Mouse (Mus musculus) thymus, postnatal 0 days (tissue): ENCODE results near the gene Xlr4c. TPM values are rescaled to one million over a fixed set of nuclear protein-coding genes. Genes with fewer than 3 reads are reported as not detected.
"Not testable (repeated sequence)": the region's sequence is repeated elsewhere in the genome, so short reads cannot be mapped to it uniquely, and the experiment has no call there.

ENCODE experiments used
- DNase-seq: peaks from one replicate; pipeline ENCODE4 v3.0.0-alpha.2; 2015; ENCODE audit warnings: low spot score
- polyA plus RNA-seq: library from polyadenylated mRNA; unstranded; fragments of >200 nt; fragmentation: Nextera tagmentation; extraction: Ambion mirVana; gene quantifications from 2 replicates; pipeline ENCODE4 v1.2.1, GENCODE M21; 2015

Gene Xlr4c
- polyA plus RNA-seq: 24.2 and 36.5 TPM in 2 replicates

- DNase-seq: not testable (repeated sequence)
These were observed at the start of gene Xlr4c for GRCm38 (mm10) chrX:73242821-73243325. Xlr4c (minus strand) TSS chrX:73243130.

DNA sequence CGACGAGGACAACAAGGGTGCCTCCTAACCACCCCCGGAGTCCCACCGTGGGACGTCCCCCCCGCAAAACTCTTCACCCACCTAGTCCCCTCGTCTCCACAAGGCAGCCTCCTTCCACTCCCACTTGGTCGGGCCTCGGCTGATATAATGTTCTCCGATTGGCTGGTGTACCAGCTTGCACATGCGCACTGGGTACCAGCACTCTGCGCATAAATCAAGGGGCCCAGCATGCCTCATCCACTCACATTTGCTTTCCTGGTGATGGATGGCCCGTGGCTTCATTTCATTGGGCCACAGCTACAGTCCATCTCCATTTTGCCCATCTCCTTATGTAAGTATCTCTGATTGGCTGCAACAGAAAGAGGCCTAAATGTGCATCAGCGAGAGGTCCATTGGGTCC lies 22.3 kb upstream of the Xlr4c start, which contains the start of gene Xlr3c:
Gene Xlr3c, minus strand, starts transcription at position 121 of the 400 bp plus-strand sequence.
- not testable (repeated sequence) for DNase-seq

- not testable (repeated sequence) for DNase-seq
These were observed 19.5 kb upstream of the Xlr4c start for GRCm38 (mm10) chrX:73262428-73262827.

GRCm38 (mm10) chrX:73229288-73229687 lies 13.6 kb downstream of the Xlr4c start:
- no peak for DNase-seq

GRCm38 (mm10) chrX:73228606-73229214 lies 14.2 kb downstream of the Xlr4c start:
- peak; percentile 65 for DNase-seq

DNA sequence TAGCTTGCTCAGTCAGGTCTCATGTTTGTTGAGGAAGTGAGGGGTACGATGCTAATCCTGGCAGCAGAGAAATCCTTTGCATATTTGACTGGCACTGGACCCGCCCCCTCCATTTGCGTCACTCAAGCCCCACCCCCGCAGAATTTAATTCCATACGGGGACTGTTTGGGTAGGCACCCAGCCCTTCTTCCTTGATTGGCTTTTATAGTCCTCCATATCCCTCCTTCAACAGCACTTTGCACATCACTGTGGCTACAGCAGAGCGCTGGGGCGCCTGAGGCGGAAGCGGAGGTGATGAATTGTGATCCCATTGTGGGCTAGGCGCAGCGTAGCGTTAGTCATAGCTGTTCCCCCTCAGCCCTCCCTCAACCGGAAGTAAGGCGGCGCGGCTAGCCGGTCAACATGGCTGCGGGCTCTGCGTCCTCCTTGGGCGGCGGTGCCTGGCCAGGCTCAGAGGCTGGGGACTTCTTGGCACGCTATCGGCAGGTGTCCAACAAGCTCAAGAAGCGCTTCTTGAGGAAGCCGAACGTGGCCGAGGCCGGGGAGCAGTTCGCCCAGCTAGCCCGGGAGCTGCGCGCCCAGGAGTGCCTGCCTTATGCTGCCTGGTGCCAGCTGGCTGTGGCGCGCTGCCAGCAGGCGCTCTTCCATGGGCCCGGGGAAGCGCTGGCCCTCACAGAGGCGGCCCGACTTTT lies 14.9 kb downstream of the Xlr4c start, which contains the start of gene F8a:
Gene F8a, plus strand, starts transcription at position 378 of the 692 bp plus-strand sequence.
- peak; percentile 83 for DNase-seq

DNA sequence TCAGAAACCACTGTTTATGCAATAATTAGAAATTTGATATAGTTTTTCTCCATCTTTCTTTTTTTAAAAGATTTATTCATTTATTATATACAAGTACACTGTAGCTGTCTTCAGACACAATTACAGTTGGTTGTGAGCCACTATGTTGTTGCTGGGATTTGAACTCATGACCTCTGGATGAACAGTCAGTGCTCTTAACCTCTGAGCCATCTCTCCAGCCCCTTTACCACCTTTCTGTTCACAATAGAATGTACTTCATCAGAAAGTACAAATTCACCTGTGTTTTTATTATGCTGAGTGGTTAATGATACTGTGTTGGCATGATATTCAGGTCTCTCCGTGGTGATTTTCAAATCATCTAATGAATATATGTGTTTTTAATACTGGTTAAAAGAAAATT lies 17.6 kb downstream of the Xlr4c start:
- no peak for DNase-seq

- not testable (repeated sequence) for DNase-seq
These were observed 28.9 kb downstream of the Xlr4c start, which contains the start of gene Xlr4b for GRCm38 (mm10) chrX:73213819-73214564. Xlr4b (plus strand) TSS chrX:73214333.

DNA sequence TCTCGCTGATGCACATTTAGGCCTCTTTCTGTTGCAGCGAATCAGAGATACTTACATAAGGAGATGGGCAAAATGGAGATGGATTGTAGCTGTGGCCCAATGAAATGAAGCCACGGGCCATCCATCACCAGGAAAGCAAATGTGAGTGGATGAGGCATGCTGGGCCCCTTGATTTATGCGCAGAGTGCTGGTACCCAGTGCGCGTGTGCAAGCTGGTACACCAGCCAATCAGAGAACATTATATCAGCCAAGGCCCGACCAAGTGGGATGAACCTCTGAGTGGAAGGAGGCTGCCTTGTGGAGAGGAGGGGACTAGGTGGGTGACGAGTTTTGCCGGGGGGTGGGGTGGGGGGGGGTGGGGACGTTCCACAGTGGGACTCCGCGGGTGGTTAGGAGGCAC lies 51.0 kb downstream of the Xlr4c start, which contains the start of gene Xlr3b:
Gene Xlr3b, plus strand, starts transcription at position 274 of the 400 bp plus-strand sequence.
- peak; percentile 4 for DNase-seq

Other genes with a start within 250 kb of the Xlr4c start
- gene Pnma5, start 206.0 kb downstream of the Xlr4c start, polyA plus RNA-seq: 0.09 TPM in 1 of 2 replicates, not detected in the other
- gene Pnma3, start 178.3 kb downstream of the Xlr4c start, polyA plus RNA-seq: not detected in 2 replicates
- 76.9 and 77.7 TPM in 2 replicates for gene Xlr4a, start 160.7 kb downstream of the Xlr4c start, polyA plus RNA-seq
- 1.2 and 2.2 TPM in 2 replicates for gene Xlr3a, start 146.0 kb downstream of the Xlr4c start, polyA plus RNA-seq
- 0.18 TPM in 1 of 2 replicates, not detected in the other for gene Gm14685, start 126.1 kb downstream of the Xlr4c start, polyA plus RNA-seq
- gene Xlr5b, start 94.3 kb downstream of the Xlr4c start, polyA plus RNA-seq: 0.10 and 0.23 TPM in 2 replicates
- gene DXBay18, start 93.7 kb downstream of the Xlr4c start, polyA plus RNA-seq: 0.23 and 0.29 TPM in 2 replicates
- not detected in 2 replicates for gene Spin2d, start 66.1 kb downstream of the Xlr4c start, polyA plus RNA-seq
- 0.44 and 4.8 TPM in 2 replicates for gene Xlr3b, start 50.9 kb downstream of the Xlr4c start, polyA plus RNA-seq
- gene Xlr4b, start 28.8 kb downstream of the Xlr4c start, polyA plus RNA-seq: 60.8 and 71.0 TPM in 2 replicates
- gene F8a, start 14.8 kb downstream of the Xlr4c start, polyA plus RNA-seq: 19.1 and 20.4 TPM in 2 replicates
- gene Xlr3c, start 22.3 kb upstream of the Xlr4c start, polyA plus RNA-seq: not detected in 2 replicates
- 0.18 TPM in 1 of 2 replicates, not detected in the other for gene Xlr5a, start 49.8 kb upstream of the Xlr4c start, polyA plus RNA-seq
- 0.10 TPM in 1 of 2 replicates, not detected in the other for gene Xlr5c, start 49.8 kb upstream of the Xlr4c start, polyA plus RNA-seq
- not detected in 2 replicates for gene Gm45015, start 93.7 kb upstream of the Xlr4c start, polyA plus RNA-seq
- gene Zfp275, start 99.5 kb upstream of the Xlr4c start, polyA plus RNA-seq: 5.6 and 5.7 TPM in 2 replicates
- gene Gm18336, start 155.6 kb upstream of the Xlr4c start, polyA plus RNA-seq: not detected in 2 replicates
- gene Zfp92, start 168.0 kb upstream of the Xlr4c start, polyA plus RNA-seq: not detected in 2 replicates
- gene Trex2, start 192.2 kb upstream of the Xlr4c start, polyA plus RNA-seq: 0.50 and 0.77 TPM in 2 replicates
- gene Haus7, start 215.9 kb upstream of the Xlr4c start, polyA plus RNA-seq: 44.7 and 46.3 TPM in 2 replicates
- 9.5 and 12.5 TPM in 2 replicates for gene Bgn, start 240.5 kb upstream of the Xlr4c start, polyA plus RNA-seq